Mouse (Mus musculus): ENCODE measurements around the gene Gm20708.

GRCm38 (mm10) chr11:117783089-117783488 lies 26.4 kb upstream of the Gm20708 start:
- TF ChIP-seq POLR2A (IDR thresholded peaks at IDR 0.05; ENCODE audit: borderline replicate concordance, extremely low read depth, low read depth, low read length) (peak; percentile 26; the same call in 1 of the 2 replicates), CTCF (IDR thresholded peaks at IDR 0.05; ENCODE audit: insufficient read depth, low read length) (0 out of 2 replicates have a peak, but pooled peaks have one; percentile 10)

Measured in lung, adult 2 months (tissue).